Mouse (Mus musculus) lung, postnatal 14 days (tissue): ENCODE results near the gene Klrb1.
A peak's percentile ranks its signal among the peaks of the same experiment; 100 is the strongest.
"Not testable (repeated sequence)": the region's sequence is repeated elsewhere in the genome, so short reads cannot be mapped to it uniquely, and the experiment has no call there.

Experiments used
- DNase-seq: peaks from one replicate; pipeline ENCODE4 v3.0.0; 2021

Klrb1 gene

GRCm38 (mm10) chr6:128722959-128723358, at the start of gene Klrb1:
Gene Klrb1 (minus strand): TSS chr6:128723059.
- DNase-seq, result no peak

DNA sequence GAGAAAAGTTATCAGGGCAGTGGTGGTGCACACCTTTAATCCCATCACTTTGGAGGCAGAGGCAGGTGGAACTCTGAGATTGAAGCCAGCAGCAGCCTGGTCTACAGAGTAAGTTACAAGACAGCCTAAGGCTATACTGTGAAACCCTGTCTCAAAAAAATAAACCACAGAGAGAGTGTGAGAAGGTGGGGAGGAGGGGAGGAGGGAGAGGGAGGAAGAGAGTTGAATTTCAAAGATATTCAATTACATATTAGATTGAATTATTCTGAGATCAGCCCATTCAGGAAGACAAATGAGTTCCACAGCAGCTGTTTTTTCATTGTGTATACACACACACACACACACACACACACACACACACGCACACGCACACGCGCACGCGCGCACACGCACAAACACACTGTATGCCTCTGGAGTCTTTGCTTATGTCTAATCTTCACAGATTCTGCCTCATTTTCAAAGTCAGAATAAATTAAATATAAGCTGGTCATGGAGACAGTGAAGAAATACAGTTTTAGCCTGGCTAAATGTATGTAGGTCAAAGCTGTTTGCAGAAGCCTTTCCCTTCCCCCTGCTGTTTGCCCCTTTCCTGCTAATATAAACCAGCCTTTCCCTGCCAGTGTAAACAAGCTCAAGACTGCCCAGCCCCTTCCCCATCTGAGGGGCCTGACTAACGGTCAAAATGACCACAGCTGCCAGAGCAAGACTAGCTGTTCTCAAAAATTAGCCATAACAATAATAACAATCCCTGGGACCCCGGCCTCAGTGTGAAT, 46.8 kb upstream of the Klrb1 start:
- DNase-seq, result no peak

- DNase-seq, result no peak
Measured at GRCm38 (mm10) chr6:128768047-128768446, 45.2 kb upstream of the Klrb1 start.

- DNase-seq, result peak; percentile 42
Measured at GRCm38 (mm10) chr6:128766486-128767254, 43.8 kb upstream of the Klrb1 start.

GRCm38 (mm10) chr6:128765211-128765610, 42.4 kb upstream of the Klrb1 start:
- no peak for DNase-seq

- no peak for DNase-seq
Measured at GRCm38 (mm10) chr6:128764598-128764997, 41.7 kb upstream of the Klrb1 start.

- peak; percentile 90 for DNase-seq
Measured at GRCm38 (mm10) chr6:128763736-128764523, 41.1 kb upstream of the Klrb1 start.

- not testable (repeated sequence) for DNase-seq
Measured at GRCm38 (mm10) chr6:128762892-128763670, 40.2 kb upstream of the Klrb1 start.

GRCm38 (mm10) chr6:128761144-128761540, 38.3 kb upstream of the Klrb1 start:
- no peak for DNase-seq

- peak; percentile 90 for DNase-seq
Measured at GRCm38 (mm10) chr6:128760416-128761143, 37.7 kb upstream of the Klrb1 start.

DNA sequence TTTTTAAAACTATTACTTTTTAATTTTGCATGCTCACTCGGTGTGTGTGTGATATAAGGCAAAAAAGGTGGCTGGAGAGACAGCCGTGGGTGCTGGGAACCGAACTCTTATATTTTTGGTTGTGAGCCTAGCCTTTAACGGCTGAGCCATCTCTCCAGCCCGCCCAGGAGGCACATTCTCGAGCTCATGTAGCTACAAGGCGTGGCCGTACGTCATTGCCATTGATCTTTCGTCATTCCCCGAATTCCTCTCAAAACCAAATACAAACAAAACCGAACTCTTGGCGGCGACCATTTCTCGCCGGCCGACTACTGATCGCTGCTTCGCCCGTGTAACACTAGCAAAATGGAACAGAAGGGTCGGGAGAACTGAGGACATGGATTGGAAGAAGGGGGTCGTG, 37.2 kb upstream of the Klrb1 start:
- peak; percentile 96 for DNase-seq

- no peak for DNase-seq
Measured at GRCm38 (mm10) chr6:128759221-128759950, 36.5 kb upstream of the Klrb1 start.

- DNase-seq, result not testable (repeated sequence)
Measured at GRCm38 (mm10) chr6:128755402-128755763, 32.5 kb upstream of the Klrb1 start.

DNA sequence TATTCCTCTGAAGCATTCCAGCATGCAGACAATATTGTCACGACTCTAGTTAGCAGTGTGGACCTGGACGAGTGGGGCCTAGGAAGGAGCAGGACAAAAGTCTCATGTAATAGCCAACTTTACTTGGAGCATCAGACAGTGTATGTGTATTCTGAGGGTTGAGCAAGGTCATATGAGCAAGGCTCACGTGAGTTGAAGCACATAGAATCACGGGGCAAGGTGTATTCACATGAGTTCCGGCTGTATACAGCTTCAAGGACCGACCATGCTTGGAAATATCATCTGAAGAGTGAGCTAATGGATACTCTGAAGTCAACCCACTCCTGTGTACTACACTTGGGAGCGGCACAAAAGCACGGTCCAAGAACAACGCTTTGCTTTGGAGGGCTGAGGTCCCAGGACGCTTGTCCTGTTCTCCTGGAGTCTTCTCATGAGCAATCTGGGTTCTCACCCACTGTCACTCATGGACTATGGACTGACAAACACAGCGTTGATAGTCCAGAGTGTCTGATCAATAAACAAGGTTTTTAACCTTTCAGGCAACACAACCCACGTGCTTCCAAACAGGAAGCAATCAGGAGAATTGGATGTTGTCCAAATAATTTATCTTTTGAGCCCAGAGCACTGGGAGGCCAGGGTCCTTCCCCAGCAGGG, 32.0 kb upstream of the Klrb1 start:
- DNase-seq, result not testable (repeated sequence)

DNA sequence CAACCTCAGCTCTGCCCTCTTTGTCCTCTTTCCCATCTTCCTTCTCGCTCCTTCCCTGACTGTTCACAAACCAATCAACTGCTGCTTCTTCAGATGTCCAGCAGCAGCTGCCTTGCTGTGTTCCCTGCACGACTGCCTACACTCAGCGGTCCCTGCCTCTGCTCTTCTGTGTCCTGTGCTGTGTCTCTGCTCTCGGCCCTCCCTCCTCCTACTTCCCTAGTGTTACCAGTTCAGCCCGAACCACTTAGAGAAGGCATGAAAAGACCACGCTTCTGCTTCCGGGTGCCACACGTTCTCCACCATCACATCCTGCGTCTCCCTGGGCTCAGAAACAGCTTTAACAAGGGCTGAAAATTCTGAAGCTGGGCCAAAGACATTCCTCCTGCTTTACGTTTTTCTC, 31.4 kb upstream of the Klrb1 start:
- not testable (repeated sequence) for DNase-seq

DNA sequence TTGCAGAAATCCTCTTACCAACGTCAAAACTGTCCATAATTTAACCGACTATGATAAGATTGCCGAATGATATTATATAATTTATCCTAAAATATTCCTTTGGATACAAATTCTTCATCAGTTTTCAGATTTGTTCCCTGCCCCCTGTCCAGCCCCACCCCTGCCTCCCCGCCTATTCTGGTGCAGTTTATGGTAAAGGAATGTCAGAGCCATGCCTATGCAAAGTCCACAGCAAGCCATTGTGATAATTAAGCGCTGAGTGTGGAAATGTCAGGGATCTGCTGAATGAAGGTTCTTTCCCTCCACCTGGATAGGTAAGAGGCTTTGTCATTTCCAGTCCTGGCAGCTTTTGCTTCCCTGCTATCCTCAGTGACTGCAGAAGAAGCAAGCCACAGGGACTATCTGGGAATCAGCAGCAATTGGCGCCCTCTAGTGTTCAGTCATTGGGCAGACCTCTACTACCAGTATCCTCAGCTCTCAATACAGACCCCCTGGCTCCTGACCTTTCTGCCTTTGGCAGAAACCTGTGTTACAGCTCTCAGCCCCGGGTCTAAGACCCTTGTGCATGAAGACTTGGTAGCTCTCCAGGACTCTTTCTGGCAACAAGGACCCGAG, 30.9 kb upstream of the Klrb1 start:
- DNase-seq, result peak; percentile 89

GRCm38 (mm10) chr6:128747006-128747405, 24.1 kb upstream of the Klrb1 start:
- DNase-seq, result not testable (repeated sequence)

DNA sequence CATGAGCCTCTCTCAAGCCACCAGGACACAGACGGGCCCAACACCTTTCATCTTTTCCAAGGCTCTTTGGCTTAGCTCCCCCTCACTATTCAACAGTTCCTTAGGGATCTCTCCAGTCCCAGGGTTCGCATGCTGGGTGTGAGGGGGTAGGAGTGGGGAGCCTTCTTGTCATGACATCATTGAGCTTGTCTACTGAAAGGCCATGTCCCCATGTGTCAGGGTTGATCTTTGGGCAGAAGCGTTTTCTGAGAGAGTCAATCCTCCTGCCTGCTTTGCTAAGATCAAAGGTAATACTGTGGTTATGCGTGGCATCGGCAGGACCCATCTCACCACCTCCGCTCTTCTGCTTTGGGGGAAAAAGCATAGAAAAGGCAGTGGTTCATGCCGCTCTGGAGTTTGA, 14.6 kb upstream of the Klrb1 start:
- DNase-seq, result no peak

DNA sequence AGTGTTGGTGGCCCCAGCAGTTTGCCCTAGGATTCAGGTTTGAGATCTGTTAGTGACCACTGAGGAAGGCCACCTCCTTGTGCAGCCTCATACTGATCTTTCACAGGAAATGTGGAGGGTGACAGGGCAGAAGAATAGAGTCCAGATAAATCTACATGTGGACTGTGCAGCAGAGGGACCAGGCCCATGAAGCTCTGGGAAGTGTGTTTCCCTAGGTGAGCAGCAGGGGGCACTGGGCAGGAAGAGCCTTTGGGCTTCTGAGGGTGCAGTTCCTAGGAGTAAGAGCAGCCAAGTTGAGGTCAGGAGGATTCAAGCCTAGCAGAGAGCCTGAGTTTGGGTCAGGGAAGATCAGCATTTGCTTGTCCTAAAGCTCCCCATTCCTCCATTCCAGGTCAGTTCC, 13.2 kb upstream of the Klrb1 start:
- DNase-seq, result peak; percentile 34

GRCm38 (mm10) chr6:128734896-128735295, 12.0 kb upstream of the Klrb1 start:
- DNase-seq, result no peak
